Mouse (Mus musculus) embryonic facial prominence, embryonic 14.5 days (tissue): ENCODE measurements around the gene Tmem39a. TPM values are rescaled to one million over a fixed set of nuclear protein-coding genes. Genes with fewer than 3 reads are reported as not detected.

ENCODE experiments used
- ATAC-seq: fragments of 200-750 bp; cut with Nextera tagmentation; 2 replicates; pipeline ENCODE4 v1.8.0; 2017; ENCODE audit warnings: low read depth, moderate number of reproducible peaks, moderate TSS enrichment
- DNase-seq: peaks from one replicate; pipeline ENCODE4 v3.0.0-alpha.2; 2015; ENCODE audit warnings: low spot score
- H3K27ac ChIP-seq: fragments of 300-500 bp; sonication (generic); replicated peaks from 2 replicates; pipeline ENCODE4 v1.5.1; 2014; ENCODE audit warnings: low read depth, mild to moderate bottlenecking, low read length, moderate library complexity
- H3K27me3 ChIP-seq: fragments of 300-500 bp; sonication (generic); replicated peaks from 2 replicates; pipeline ENCODE4 v1.6.1; 2014; ENCODE audit warnings: low read length; ENCODE audit not compliant: control insufficient read depth, insufficient read depth
- H3K36me3 ChIP-seq: fragments of 300-500 bp; sonication (generic); 2 replicates; pipeline ENCODE4 v1.6.1; 2014; ENCODE audit warnings: low read length, mixed read lengths; ENCODE audit not compliant: control insufficient read depth, insufficient read depth
- H3K4me1 ChIP-seq: fragments of 300-500 bp; sonication (generic); 2 replicates; pipeline ENCODE4 v1.6.1; 2014; ENCODE audit warnings: antibody characterized with exemption, low read length; ENCODE audit not compliant: control insufficient read depth, insufficient read depth
- H3K4me2 ChIP-seq: fragments of 300-500 bp; sonication (generic); 2 replicates; pipeline ENCODE4 v1.6.1; 2014; ENCODE audit warnings: low read depth, mild to moderate bottlenecking, low read length, moderate library complexity, mixed read lengths
- H3K4me3 ChIP-seq: fragments of 300-500 bp; sonication (generic); 2 replicates; pipeline ENCODE4 v1.5.1; 2014; ENCODE audit warnings: low read depth, mild to moderate bottlenecking, low read length
- H3K9ac ChIP-seq: fragments of 300-500 bp; sonication (generic); 2 replicates; pipeline ENCODE4 v1.6.1; 2014; ENCODE audit warnings: low read depth, mild to moderate bottlenecking, low read length, moderate library complexity, mixed read lengths
- H3K9me3 ChIP-seq: fragments of 300-500 bp; sonication (generic); 2 replicates; pipeline ENCODE4 v1.6.1; 2016; ENCODE audit warnings: low read length; ENCODE audit not compliant: control insufficient read depth
- WGBS: fragments of 180-500 bp; shearing (Covaris S2); extraction: QIAGEN DNeasy Blood & Tissue Kit; methylation state at CpG from one replicate; pipeline ENCODE4 v1.1.7; 2014; 5-methylcytosine and 5-hydroxymethylcytosine counted together
- polyA plus RNA-seq: library from polyadenylated mRNA; unstranded; fragments of >200 nt; fragmentation: Nextera tagmentation; extraction: Ambion mirVana; gene quantifications from 2 replicates; pipeline ENCODE4 v1.2.1, GENCODE M21; 2014

Gene Tmem39a
- polyA plus RNA-seq, 1 experiment from 2014 or later = 148 TPM

DNA sequence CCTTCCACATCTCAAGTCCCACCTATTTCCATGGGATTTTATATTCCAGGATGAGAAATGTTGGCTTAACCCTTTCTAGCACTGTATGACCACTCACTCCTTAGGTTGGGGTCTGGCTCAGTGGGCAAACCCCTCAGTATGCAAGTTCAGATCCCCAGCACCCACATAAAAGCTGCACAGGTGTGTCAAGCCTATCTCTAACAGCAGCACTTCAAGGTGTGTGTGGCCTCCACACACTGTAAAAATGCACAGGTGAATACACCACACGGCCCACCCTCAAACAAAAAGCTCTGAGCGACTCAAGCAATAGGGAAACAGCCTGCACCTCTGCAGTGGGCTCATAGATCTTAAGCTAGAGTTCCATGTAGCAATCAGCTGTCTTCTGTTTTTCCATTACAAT, 37.6 kb downstream of the Tmem39a start:
- H3K36me3 ChIP-seq = peaks cover 34% of the 10 kb centered on the region
- H3K4me2 ChIP-seq = no peak overlapping the region
- H3K9me3 ChIP-seq = no peaks in the 10 kb centered on the region
- ATAC-seq (no peak), DNase-seq (no peak)
- no peaks in the 10 kb centered on the region for H3K4me1 ChIP-seq
- WGBS = 85% methylated on average over 2 of the region's 2 CpGs
- H3K27ac ChIP-seq = no peak overlapping the region
- H3K27me3 ChIP-seq = no peaks in the 10 kb centered on the region
- H3K9ac ChIP-seq = no peak overlapping the region
- no peak overlapping the region for H3K4me3 ChIP-seq

DNA sequence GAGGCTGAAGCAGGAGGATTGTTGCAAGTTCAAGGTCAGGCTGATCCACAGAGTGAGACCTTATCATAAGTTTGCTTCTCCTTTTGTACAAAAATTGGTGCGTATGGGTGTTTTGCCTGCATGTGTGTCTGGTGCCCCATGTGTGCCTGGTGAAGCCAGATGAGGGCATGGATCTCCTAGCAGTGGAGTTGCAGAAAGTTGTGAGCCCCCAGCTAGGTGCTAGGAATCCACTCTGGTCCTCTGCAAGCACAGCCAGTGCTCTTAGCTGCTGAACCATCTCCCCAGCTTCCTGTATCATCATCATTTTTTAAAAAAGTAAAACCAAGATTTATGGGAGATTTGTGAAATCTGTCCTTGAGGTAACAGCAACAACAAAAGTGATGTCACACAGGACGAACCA, 38.2 kb downstream of the Tmem39a start:
- DNase-seq (no peak), ATAC-seq (no peak)
- Histone ChIP-seq H3K9ac (no peak overlapping the region), H3K36me3 (peaks cover 34% of the 10 kb centered on the region), H3K4me1 (no peaks in the 10 kb centered on the region), H3K9me3 (no peaks in the 10 kb centered on the region), H3K4me2 (no peak overlapping the region), H3K27me3 (no peaks in the 10 kb centered on the region), H3K4me3 (no peak overlapping the region), H3K27ac (no peak overlapping the region)
- 93% methylated on average over 2 of the region's 2 CpGs for WGBS

DNA sequence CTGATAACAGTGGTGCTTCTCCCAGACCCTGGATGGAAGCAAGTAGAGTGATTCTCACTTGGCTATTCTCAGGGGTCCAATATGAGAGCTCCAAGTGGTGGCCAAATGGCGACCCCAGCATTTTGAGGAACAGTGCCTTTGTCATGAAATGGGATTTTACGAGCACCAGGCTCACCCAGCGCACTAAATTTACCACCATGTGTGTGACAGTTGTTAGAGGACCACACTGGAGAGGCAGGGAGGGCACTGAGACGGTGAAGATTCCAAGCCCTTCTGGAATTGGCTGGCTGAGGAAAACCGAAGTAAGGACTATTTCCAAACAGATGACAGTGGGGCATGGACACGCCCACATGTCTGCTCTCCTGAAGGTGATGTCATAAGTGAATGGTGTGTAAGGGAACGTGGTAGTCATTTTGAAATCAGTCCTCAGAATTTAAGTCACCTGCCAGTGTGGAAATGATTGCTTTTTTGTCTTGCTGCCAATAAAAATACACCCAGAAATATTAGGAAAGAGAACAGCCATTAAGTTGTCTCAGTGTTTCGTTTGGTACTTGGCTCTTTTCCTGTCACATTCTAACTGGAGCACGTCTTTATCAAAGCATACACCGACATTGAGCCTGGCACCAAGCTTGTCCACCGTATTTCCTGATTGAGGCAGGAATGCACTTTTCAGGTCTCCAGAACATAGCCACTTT, 40.6 kb downstream of the Tmem39a start:
- WGBS = 70% methylated on average over 11 of the region's 11 CpGs
- ATAC-seq (no peak), DNase-seq (no peak)
- Histone ChIP-seq H3K9ac (no peak overlapping the region), H3K9me3 (no peaks in the 10 kb centered on the region), H3K4me1 (no peaks in the 10 kb centered on the region), H3K4me2 (no peak overlapping the region), H3K4me3 (no peak overlapping the region), H3K36me3 (peaks cover 40% of the 10 kb centered on the region), H3K27me3 (no peaks in the 10 kb centered on the region), H3K27ac (no peak overlapping the region)

DNA sequence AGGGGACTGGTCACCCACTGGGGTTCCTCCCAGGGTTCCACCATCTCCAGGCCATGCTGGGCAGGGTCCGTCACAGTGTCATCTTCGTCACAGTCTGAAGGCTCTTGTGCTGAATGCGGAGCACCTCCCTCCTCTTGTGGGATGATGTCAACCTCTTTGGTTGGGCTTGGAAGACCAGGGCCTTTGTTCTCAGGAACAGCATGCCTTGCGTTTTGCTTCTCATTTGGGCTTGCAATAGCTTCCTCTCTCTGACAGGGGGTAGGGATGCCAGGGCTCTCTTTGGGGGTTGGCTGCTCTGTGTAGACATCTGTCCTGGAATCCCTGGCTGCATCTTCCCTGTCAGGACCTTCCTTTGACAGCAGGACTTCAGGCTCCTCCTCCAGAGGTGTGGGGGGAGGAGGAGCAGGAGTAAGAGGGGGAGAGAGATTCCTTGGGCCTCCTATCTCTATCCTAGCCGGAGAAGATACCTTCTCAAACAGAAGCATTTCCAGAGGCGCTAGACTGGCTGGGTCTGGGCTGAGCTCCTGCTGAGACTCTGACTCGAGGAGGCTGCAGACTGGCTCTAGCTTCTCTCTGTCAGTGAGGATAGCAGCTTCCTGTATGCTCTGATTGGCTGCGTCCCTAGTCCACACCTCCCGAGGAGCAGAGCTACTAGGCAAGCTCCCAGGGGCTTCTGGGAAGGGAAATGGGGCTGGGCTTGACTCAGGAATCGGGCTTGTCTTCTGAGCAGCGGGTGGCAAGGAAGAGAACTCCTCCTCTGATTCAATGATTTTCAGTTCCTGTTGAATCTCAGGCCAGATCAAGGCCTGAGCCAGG, 44.7 kb downstream of the Tmem39a start:
- DNase-seq (peak; percentile 38), ATAC-seq (no peak)
- 67% methylated on average over 11 of the region's 11 CpGs for WGBS
- Histone ChIP-seq H3K9me3 (no peaks in the 10 kb centered on the region), H3K4me1 (no peaks in the 10 kb centered on the region), H3K27me3 (no peaks in the 10 kb centered on the region), H3K27ac (no peak overlapping the region), H3K9ac (no peak overlapping the region), H3K36me3 (peaks cover 69% of the 10 kb centered on the region), H3K4me2 (no peak overlapping the region), H3K4me3 (no peak overlapping the region)

DNA sequence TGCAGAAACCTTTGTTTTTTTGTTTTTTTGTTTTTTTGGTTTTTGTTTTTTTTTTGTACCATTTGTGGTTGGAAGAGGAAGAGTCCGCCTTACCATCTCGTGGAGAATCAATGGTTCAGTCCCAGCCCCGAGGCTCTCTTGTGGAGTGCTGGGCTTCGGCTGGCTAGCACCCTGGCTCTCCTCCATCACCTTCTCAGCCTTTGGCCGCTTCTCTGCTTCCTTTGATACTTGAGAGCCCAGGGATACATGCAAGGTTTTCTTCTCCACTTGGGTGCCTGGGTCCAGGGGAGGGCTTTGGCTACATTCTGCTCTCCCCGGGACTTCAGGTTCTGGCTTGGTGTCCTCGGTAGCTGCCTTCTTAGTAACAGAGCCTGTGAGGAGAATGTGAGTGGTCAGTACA, 48.0 kb downstream of the Tmem39a start:
- ATAC-seq (no peak), DNase-seq (no peak)
- Histone ChIP-seq H3K27ac (no peak overlapping the region), H3K4me1 (no peaks in the 10 kb centered on the region), H3K27me3 (no peaks in the 10 kb centered on the region), H3K9me3 (0 out of 2 replicates have a peak, but pooled peaks cover 10% of the 10 kb centered on the region), H3K4me3 (no peak overlapping the region), H3K9ac (no peak overlapping the region), H3K36me3 (peaks cover 90% of the 10 kb centered on the region), H3K4me2 (no peak overlapping the region)
- WGBS = 82% methylated on average over 7 of the region's 7 CpGs

DNA sequence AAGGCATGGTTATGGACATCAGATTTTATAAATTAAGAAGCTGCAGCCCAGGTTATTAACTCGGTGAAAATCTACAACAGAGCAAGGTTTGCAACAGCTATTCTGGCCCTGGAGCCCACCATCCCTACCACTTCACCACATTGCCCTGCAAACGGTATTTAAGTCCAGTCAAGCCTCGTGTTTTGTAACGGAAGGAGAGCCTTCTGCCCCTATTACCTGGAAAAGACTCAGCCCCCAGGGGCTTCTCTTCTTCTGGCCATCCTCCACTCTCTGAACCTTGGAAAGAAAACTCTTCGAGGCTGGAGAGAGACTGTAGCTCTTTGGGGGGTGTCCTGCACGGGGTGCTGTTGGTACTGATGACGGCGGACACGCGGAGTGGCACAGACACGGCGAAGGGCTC, 50.2 kb downstream of the Tmem39a start:
- Histone ChIP-seq H3K4me3 (no peak overlapping the region), H3K27me3 (no peaks in the 10 kb centered on the region), H3K27ac (no peak overlapping the region), H3K9me3 (0 out of 2 replicates have a peak, but pooled peaks cover 10% of the 10 kb centered on the region), H3K4me2 (no peak overlapping the region), H3K4me1 (peaks cover 8% of the 10 kb centered on the region; the same call in 1 of the 2 replicates), H3K36me3 (peaks cover 73% of the 10 kb centered on the region), H3K9ac (no peak overlapping the region)
- 72% methylated on average over 12 of the region's 12 CpGs for WGBS
- ATAC-seq = no peak
- DNase-seq = no peak

DNA sequence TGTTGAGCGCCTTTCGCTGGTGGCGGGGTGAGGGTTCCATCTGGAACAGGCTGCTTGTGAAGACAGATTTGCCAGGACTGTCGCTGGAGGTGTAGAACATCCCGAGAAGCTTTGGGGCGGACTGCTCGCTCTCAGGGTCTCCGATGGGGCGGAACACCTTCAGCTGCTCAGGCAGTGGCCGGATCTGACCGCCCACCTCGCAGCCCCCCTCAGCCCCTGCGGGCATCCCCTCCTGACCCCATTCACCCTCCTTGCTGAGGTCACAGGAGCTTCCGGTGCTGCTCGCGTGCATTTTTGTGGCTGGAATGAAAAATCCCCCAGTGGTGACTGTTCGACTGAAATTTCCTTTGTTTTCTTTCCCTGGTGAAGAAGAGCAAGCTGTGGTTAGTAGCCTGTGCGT, 50.6 kb downstream of the Tmem39a start:
- 0 out of 2 replicates have a peak, but pooled peaks cover 10% of the 10 kb centered on the region for H3K9me3 ChIP-seq
- no peak overlapping the region for H3K9ac ChIP-seq
- H3K36me3 ChIP-seq = peaks cover 70% of the 10 kb centered on the region
- no peaks in the 10 kb centered on the region for H3K27me3 ChIP-seq
- no peak overlapping the region for H3K4me3 ChIP-seq
- DNase-seq (no peak), ATAC-seq (no peak)
- H3K27ac ChIP-seq = no peak overlapping the region
- H3K4me1 ChIP-seq = peaks cover 8% of the 10 kb centered on the region; the same call in 1 of the 2 replicates
- 60% methylated on average over 18 of the region's 18 CpGs for WGBS
- no peak overlapping the region for H3K4me2 ChIP-seq

DNA sequence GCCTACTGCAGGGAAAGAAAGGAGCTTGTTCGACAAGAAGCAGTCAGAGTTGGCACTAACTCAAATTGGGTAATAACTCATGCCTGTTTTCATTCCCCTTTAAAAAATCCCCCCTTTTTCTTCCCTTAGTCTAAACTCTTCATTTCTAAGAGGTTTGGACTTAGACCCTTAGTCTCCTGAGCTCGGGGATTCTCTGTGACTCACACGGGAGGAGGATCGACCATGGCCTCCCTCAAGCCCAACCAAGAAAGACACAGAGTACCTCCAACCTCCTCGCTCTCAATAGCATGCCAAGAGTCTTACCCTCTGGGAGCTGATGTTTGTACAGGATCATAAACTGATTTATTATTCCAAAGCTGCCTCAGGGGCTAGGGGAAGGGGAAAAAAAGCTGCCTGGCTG, 54.1 kb downstream of the Tmem39a start:
- peak; percentile 78 for DNase-seq
- peak; percentile 47; the same call in 1 of the 2 replicates for ATAC-seq

More for the DNA sequence above, 54.1 kb downstream of the Tmem39a start:
- H3K9me3 ChIP-seq = 0 out of 2 replicates have a peak, but pooled peaks cover 10% of the 10 kb centered on the region
- H3K4me3 ChIP-seq = no peak overlapping the region
- H3K4me1 ChIP-seq = peaks cover 8% of the 10 kb centered on the region; the same call in 1 of the 2 replicates
- no peak overlapping the region for H3K9ac ChIP-seq
- H3K36me3 ChIP-seq = peaks cover 41% of the 10 kb centered on the region
- H3K27ac ChIP-seq = peak overlapping the region; percentile 45
- no peak overlapping the region for H3K4me2 ChIP-seq
- WGBS = 36% methylated on average over 5 of the region's 5 CpGs
- H3K27me3 ChIP-seq = no peaks in the 10 kb centered on the region
